Mouse (Mus musculus) kidney, embryonic 14.5 days (tissue): ENCODE measurements around the gene Pbx3. TPM values are rescaled to one million over a fixed set of nuclear protein-coding genes. Genes with fewer than 3 reads are reported as not detected.
A peak's percentile ranks its signal among the peaks of the same experiment; 100 is the strongest.

ENCODE experiments used
- ATAC-seq: fragments of 200-750 bp; cut with Nextera tagmentation; 2 replicates; pipeline ENCODE4 v1.8.0; 2017; ENCODE audit warnings: moderate number of reproducible peaks, mild to moderate bottlenecking, moderate TSS enrichment, moderate library complexity; ENCODE audit not compliant: low FRiP score, low TSS enrichment
- H3K27ac ChIP-seq: fragments of 300-500 bp; sonication (generic); 2 replicates; pipeline ENCODE4 v1.5.1; 2014; ENCODE audit warnings: low read depth, mild to moderate bottlenecking, low read length, moderate library complexity, mixed read lengths
- H3K27me3 ChIP-seq: fragments of 300-500 bp; sonication (generic); 2 replicates; pipeline ENCODE4 v1.6.1; 2014; ENCODE audit warnings: mild to moderate bottlenecking, low read length; ENCODE audit not compliant: control insufficient read depth, insufficient read depth
- H3K36me3 ChIP-seq: fragments of 300-500 bp; sonication (generic); 2 replicates; pipeline ENCODE4 v1.6.1; 2014; ENCODE audit warnings: low read length, mixed read lengths; ENCODE audit not compliant: control insufficient read depth, insufficient read depth
- H3K4me1 ChIP-seq: fragments of 300-500 bp; sonication (generic); 2 replicates; pipeline ENCODE4 v1.6.1; 2014; ENCODE audit warnings: low read length, mixed read lengths; ENCODE audit not compliant: control insufficient read depth, insufficient read depth
- H3K4me2 ChIP-seq: fragments of 300-500 bp; sonication (generic); replicated peaks from 2 replicates; pipeline ENCODE4 v1.6.1; 2014; ENCODE audit warnings: low read depth, mild to moderate bottlenecking, low read length
- H3K4me3 ChIP-seq: fragments of 300-500 bp; sonication (generic); 2 replicates; pipeline ENCODE4 v1.5.1; 2014; ENCODE audit warnings: mild to moderate bottlenecking, low read length
- H3K9ac ChIP-seq: fragments of 300-500 bp; sonication (generic); 2 replicates; pipeline ENCODE4 v1.6.1; 2014; ENCODE audit warnings: low read depth, mild to moderate bottlenecking, low read length, moderate library complexity
- H3K9me3 ChIP-seq: fragments of 300-500 bp; sonication (generic); 2 replicates; pipeline ENCODE4 v1.6.1; 2016; ENCODE audit warnings: low read length; ENCODE audit not compliant: control insufficient read depth
- WGBS: fragments of 180-500 bp; shearing (Covaris S2); extraction: QIAGEN DNeasy Blood & Tissue Kit; methylation state at CpG from one replicate; pipeline ENCODE4 v1.1.7; 2014; 5-methylcytosine and 5-hydroxymethylcytosine counted together
- polyA plus RNA-seq: library from polyadenylated mRNA; unstranded; fragments of >200 nt; fragmentation: Nextera tagmentation; extraction: Ambion mirVana; gene quantifications from 2 replicates; pipeline ENCODE4 v1.2.1, GENCODE M21; 2014

The Pbx3 gene
- 28.9 and 34.7 TPM in 2 replicates for polyA plus RNA-seq

DNA sequence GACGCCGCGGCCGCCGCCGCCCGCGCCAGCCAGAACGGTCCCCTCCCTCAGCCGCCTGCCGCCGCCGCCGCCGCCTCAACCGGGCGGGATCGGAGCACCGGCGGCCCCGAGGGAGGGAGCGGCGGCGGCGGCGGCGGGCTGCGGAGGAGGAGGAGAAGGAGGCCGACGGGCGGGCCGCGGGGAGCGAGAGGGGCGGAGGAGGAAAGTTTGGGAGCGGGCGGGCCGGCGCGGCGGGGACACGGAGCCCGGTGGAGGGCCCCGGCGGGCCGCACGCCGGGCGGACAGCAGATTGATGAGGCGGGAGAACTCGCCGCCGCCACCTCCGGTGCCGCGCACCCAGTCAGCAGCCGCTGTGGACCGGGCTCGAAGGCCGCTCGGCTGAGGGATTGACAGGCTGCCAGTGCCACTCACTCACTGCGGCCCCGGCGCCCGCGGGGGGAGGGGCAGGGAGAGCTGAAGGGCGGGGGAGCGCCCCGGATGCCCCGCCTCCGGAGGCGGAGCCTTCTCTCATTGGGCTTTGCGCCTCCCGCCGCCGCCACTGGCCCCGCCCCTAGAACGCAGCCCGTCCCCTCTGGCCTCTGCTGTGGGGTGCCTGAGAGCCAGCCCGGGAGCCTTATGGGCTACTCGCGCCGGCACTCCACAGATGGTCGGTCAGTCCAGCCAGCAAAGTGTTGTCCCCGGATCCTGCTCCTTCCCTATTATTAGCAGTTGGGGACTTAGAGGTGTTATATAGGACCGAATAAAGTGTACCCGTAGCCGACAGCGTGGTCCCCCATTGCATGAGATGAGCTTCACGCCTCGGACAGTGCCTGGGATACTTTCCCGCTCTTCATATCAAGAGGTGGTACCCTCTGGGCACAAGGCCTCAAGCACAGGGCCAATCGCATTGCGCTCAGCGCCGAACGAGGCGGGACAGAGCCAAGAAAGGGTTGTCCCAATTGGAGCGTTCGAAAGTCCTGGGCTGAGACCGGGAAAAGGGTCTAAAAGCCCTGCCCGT is at the start of gene Pbx3:
Pbx3 (minus strand) TSS at position 838 of the 997 bp plus-strand sequence.
- H3K27ac ChIP-seq: peak within 1 kb of the TSS; percentile 97
- H3K36me3 ChIP-seq: no peaks in the 10 kb centered on the region
- peaks cover 5% of the 10 kb centered on the region for H3K4me1 ChIP-seq
- peak within 1 kb of the TSS; percentile 89 for H3K4me3 ChIP-seq
- H3K9ac ChIP-seq: peak within 1 kb of the TSS; percentile 98
- H3K4me2 ChIP-seq: peak within 1 kb of the TSS; percentile 93
- ATAC-seq: peak; percentile 95
- H3K9me3 ChIP-seq: no peaks in the 10 kb centered on the region
- H3K27me3 ChIP-seq: no peaks in the 10 kb centered on the region
- under 1% methylated on average over 81 of the region's 102 CpGs for WGBS

DNA sequence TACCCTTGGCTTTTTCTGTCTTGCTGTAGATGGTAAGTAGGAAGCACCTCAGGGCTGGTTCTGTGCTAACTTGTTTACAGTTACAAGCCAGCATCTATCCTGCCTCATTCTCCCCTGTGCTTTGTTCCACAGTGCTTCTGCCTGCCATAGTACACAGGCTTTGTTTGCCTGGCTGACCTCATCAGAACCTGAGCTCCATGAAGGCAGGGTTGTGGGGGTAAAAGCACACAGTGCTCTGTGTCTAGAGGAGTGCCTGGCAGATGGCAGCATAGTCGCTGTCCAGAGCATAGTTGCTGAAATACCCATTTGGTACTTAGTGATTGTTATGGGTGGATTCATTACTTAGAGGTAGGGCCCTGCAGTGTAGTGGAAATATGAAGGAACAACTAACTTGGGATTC is 47.3 kb upstream of the Pbx3 start:
- no peak overlapping the region for H3K27ac ChIP-seq
- no peak for ATAC-seq
- H3K4me1 ChIP-seq: no peaks in the 10 kb centered on the region
- no peaks in the 10 kb centered on the region for H3K36me3 ChIP-seq
- H3K9me3 ChIP-seq: no peaks in the 10 kb centered on the region
- H3K4me3 ChIP-seq: no peak overlapping the region
- H3K4me2 ChIP-seq: no peak overlapping the region
- WGBS: 53% methylated on average over 1 of the region's 1 CpGs
- no peak overlapping the region for H3K9ac ChIP-seq
- H3K27me3 ChIP-seq: no peaks in the 10 kb centered on the region

DNA sequence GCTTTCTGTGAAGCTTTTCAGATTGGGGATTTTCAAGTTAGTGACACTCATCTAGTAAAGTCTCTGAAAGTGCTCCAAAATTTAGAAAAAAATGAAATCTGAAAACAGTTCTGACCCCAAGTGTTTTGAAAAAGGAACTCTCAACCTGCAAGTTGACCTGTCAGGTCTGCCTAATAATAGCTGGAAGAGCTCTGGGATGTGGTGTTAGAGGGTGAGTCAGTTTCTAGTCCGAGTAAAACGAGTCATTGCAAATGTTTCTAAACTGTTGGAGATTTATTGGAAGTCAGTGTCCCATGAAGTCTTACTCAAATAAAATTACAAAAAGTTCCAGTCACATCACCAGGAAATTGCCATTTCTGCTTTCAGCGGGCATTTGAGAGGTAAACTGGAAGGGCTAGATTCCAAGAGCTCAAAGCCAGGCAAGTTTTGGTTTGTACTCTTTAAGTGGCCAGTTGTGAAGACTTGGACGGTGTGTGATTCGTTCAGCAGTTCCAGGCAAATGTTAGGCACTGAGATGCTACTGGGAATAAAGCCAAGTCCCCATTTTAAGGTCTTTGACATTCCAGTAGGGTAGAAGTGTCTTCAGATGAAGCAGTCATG is 36.9 kb upstream of the Pbx3 start:
- WGBS: 64% methylated on average over 5 of the region's 5 CpGs

DNA sequence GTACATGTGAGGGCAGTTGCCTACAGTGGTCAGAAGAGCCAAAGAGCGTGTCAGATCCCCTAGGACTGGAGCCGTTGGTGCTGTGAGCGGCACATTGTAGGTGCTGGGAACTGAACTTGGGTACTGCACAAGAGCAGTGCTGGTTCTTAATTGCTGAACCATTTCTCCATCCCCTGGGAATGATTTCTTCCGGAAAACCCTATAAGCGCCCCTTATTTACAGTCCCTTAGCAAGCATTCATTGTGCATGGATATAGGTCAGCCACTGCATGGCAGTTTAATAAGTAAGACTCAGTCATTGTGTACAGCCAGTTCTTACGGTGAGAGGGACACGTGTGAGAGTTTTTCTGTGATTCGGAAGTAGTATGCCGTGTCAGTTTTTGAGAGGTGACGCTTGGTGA is 35.4 kb upstream of the Pbx3 start:
- Histone ChIP-seq H3K9ac (no peak overlapping the region), H3K4me2 (no peak overlapping the region), H3K36me3 (no peaks in the 10 kb centered on the region), H3K9me3 (no peaks in the 10 kb centered on the region), H3K27me3 (no peaks in the 10 kb centered on the region), H3K27ac (no peak overlapping the region), H3K4me1 (peaks cover 7% of the 10 kb centered on the region), H3K4me3 (no peak overlapping the region)
- WGBS: 91% methylated on average over 10 of the region's 10 CpGs
- no peak for ATAC-seq

More for the DNA sequence above, 36.9 kb upstream of the Pbx3 start:
- H3K4me2 ChIP-seq: no peak overlapping the region
- no peak for ATAC-seq
- no peaks in the 10 kb centered on the region for H3K36me3 ChIP-seq
- no peak overlapping the region for H3K27ac ChIP-seq
- H3K27me3 ChIP-seq: no peaks in the 10 kb centered on the region
- no peak overlapping the region for H3K9ac ChIP-seq
- no peaks in the 10 kb centered on the region for H3K9me3 ChIP-seq
- H3K4me1 ChIP-seq: peaks cover 7% of the 10 kb centered on the region
- H3K4me3 ChIP-seq: no peak overlapping the region

DNA sequence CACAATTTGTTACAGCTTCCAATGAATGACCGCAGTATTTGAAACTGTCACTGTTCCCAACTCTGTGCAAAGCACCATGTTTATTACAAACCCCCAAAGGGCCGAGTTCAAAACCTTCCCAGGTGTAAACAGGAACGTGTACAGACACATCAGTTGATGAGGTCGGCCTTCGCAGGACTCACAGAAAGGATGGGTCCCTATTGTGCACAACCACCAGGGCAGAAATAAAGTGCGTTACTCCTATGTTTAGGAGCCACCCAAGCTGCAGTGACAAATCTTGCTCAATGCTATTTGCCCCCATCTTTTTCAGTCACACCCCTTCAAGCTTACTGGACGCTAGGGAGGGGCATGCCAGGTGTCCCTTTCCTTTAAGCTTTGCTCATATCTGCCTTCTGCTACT is 34.7 kb upstream of the Pbx3 start:
- Histone ChIP-seq H3K36me3 (no peaks in the 10 kb centered on the region), H3K27me3 (no peaks in the 10 kb centered on the region), H3K9me3 (no peaks in the 10 kb centered on the region), H3K27ac (no peak overlapping the region), H3K4me3 (peak overlapping the region; percentile 90), H3K4me1 (peaks cover 7% of the 10 kb centered on the region), H3K9ac (peak overlapping the region; percentile 79; the same call in 1 of the 2 replicates), H3K4me2 (peak overlapping the region; percentile 75)
- 49% methylated on average over 7 of the region's 7 CpGs for WGBS
- no peak for ATAC-seq

DNA sequence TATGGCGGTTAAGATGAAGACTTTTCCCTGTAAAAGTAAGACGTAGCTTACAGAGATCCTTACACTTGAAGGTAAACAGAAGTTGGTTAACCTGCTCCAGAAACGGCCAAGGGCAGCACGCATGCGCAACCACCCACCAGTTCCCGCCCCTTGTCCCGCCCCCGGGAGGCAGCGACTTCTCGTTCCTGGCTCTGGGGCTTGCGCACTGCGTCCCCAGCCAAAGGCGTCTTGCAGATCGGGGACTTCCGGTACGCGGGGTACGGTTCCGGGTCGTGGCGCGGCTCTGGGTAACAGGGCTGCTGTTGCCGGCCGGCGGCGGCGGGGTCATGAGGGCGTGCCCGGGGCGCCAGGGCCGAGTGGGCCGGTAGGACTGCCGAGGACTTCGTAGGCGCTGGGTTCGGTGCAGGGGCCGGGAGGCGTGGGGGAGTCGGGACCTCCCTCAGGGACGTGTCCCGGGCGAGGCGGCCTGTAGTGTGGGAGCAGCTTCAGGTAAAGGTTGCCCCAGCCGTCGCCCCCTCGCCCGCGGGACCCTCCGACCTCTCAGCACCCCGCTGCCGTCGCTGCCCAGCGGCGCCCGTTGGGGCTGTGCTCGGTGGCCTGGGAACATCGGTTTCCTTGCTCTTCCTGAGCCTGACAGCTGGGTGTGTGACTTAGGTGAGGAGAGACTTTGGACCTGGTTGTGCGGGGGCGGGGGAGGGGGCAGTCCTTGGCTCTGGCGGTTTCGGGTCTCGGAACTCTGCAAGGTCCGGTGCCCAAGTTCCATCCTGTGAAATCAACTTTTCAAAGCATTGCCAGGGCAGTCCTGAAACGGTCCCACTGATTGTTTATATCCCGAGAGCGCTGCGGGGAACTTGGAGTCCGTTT is 33.9 kb upstream of the Pbx3 start, which contains the start of gene Mapkap1:
Mapkap1 (plus strand) TSS at position 171 of the 864 bp plus-strand sequence.
- WGBS: under 1% methylated on average over 54 of the region's 68 CpGs
- Histone ChIP-seq H3K27ac (no peak within 1 kb of the TSS; the same call in 1 of the 2 replicates), H3K9me3 (no peaks in the 10 kb centered on the region), H3K4me2 (peak within 1 kb of the TSS; percentile 75), H3K4me3 (peak within 1 kb of the TSS; percentile 90), H3K27me3 (no peaks in the 10 kb centered on the region), H3K4me1 (peaks cover 7% of the 10 kb centered on the region), H3K9ac (peak within 1 kb of the TSS; percentile 79), H3K36me3 (no peaks in the 10 kb centered on the region)
- ATAC-seq: peak; percentile 98

DNA sequence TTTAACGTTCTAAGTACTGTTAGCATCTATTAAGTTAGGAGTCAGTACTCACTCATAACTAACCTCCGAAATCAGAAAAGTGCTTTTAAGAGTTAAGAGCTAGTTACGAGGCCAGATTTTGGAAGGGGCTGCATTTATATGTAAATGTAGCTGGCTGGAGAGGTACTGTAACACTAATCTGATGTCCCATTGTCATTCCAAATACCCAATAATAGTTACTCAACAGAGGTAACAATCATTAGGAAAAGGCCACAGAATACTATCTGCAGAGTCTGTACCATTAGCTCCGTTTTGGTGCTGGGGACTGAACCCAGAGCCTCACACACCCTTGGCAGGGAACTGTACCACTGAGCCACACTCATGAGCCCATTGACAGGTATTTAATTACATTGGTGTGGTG is 26.6 kb upstream of the Pbx3 start:
- no peaks in the 10 kb centered on the region for H3K9me3 ChIP-seq
- H3K4me3 ChIP-seq: no peak overlapping the region
- 62% methylated on average over 4 of the region's 4 CpGs for WGBS
- H3K4me1 ChIP-seq: no peaks in the 10 kb centered on the region
- no peak overlapping the region for H3K4me2 ChIP-seq
- H3K36me3 ChIP-seq: no peaks in the 10 kb centered on the region
- H3K9ac ChIP-seq: no peak overlapping the region
- no peaks in the 10 kb centered on the region for H3K27me3 ChIP-seq
- no peak overlapping the region for H3K27ac ChIP-seq
- ATAC-seq: no peak

DNA sequence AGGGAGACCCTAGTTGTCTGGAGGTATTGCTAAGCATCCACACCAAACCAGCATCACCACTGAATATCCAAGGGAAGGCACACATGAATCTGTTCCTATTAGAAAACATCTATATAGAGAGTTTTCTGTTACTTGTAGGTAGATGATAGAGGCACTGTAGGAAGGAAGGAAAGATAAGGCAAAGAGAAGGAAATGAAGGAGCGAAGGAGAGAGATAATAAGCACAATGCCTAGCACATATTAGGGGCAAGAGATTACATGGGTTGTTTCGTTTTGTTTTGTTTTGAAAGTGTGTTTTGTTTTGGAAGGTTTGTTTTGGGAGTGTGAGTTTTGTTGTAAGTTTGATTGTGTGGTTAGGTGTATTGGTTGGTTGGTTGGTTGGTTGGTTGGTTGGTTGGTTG is 6.0 kb upstream of the Pbx3 start:
- WGBS: 98% methylated on average over 2 of the region's 2 CpGs
- Histone ChIP-seq H3K9ac (no peak overlapping the region), H3K9me3 (no peaks in the 10 kb centered on the region), H3K4me1 (no peaks in the 10 kb centered on the region), H3K4me3 (no peak overlapping the region), H3K27ac (no peak overlapping the region), H3K4me2 (no peak overlapping the region), H3K36me3 (no peaks in the 10 kb centered on the region), H3K27me3 (no peaks in the 10 kb centered on the region)
- no peak for ATAC-seq
